Mouse (Mus musculus): ENCODE data around the gene Syna.
A peak's percentile ranks its signal among the peaks of the same experiment; 100 is the strongest.

The Syna gene

DNA sequence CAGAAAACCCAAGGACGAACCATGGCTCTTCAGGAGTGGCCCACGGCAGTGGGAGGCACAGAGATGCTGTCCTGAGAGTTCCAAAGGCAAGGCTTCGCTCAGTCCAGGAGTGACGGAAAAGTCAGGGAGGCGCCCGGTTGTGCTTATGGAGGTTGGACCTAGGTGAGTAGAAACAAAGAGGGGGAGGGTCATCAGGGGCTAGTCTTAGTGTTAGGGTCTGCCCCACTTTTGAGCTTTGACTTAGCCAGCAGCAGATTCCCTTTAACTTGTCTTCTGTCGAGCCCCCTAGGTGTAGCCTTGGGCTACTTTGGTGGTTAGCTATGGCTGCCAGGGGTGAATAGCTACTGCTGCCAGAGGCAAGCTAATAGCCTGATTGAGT, at the start of gene Syna:
TSS of gene Syna (minus strand) at position 101 of the 379 bp plus-strand sequence.
- DNase-seq: no peak

DNA sequence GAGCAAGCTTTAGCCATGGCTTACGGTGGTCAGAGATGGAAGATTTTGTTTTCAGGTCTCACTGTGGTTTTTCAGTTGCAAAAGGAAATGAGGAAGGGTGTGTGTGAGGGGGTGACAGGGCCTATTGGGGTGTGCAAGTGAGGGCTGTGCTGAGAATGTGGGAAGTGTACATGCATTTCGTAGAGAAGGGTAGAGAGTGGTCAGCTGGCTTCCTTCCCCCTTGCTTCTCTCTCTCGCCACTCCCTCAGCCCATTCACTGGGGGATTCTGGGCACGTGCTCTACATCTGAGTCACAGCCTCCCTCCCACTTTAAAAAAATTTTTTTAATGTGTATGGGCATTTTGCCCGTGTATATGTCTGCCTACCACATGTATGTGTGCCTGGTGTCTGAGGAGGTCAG, 47.1 kb upstream of the Syna start:
- no peak for DNase-seq

DNA sequence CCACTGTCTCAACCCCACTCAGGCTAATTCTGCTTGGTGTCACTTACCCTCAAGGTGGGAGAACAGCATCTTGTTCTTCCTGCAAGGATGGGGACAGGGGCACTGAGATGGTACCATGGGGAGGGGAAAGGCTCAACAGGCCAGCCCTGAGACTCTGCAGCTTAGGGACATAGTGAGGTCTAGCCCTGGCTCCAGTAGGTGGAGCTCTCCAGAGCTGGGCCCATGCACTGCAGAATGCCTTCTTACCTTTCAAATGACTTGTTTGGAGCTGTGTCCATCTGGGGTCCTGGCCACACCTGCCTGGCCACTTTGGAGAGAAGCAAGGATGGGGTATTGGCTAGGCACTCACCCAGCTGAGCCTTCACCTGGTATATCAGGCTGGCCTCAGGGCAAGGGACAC, 46.3 kb upstream of the Syna start:
- DNase-seq: no peak

DNA sequence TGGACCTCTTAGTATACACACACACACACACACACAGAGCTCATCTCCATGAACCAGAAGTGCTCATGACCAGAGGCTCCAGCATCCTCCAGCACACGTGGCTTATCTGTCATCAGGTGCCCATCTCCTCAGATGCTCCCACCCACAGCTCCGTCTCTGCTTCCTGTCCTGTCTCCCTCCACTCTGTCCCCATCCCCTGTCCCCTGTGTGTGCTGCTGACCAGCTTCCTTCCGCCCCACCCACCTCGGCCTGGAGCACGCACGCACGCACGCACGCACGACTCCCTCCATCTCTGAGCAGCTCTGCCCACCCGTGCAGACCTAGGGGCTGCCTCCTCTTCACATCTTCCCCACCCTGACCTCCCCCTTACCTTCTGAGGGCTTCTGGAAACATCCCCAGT, 44.4 kb upstream of the Syna start:
- DNase-seq: no peak

DNA sequence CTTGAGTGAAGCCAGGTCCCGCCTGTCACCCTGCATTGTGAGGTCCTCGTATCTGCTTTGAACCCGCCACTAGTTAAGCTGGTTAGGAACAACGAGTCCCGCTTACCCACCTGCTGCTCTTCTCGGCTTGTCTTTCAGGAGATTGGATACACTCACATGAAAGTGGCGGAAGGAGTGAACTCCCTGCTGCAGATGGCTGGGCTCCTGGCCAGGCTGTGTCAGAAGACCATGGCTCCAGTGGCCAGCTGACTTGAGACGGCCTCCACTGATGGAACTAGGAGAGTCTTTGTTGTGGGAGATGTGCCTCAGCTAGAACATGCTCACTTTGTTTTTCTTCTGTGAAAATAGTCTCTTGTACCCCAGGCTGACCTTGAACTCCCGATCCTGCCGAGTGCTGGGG, 37.7 kb upstream of the Syna start:
- DNase-seq: no peak

DNA sequence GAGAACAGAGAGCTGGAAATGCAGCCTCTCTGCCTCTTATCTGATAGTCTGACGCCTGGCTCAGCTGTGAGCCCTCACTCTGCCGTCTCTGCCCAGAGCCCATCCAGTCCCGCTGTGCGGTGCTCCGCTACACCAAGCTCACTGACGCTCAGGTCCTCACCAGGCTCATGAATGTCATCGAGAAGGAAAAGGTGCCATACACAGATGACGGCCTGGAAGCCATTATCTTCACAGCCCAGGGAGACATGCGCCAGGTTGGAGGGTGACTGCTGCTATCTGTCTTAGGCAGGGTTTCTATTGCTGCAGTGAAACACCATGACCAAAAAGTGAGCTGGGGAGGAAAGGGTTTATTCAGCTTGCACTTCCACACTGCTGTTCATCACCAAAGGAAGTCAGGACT, 33.1 kb upstream of the Syna start:
- no peak for DNase-seq

DNA sequence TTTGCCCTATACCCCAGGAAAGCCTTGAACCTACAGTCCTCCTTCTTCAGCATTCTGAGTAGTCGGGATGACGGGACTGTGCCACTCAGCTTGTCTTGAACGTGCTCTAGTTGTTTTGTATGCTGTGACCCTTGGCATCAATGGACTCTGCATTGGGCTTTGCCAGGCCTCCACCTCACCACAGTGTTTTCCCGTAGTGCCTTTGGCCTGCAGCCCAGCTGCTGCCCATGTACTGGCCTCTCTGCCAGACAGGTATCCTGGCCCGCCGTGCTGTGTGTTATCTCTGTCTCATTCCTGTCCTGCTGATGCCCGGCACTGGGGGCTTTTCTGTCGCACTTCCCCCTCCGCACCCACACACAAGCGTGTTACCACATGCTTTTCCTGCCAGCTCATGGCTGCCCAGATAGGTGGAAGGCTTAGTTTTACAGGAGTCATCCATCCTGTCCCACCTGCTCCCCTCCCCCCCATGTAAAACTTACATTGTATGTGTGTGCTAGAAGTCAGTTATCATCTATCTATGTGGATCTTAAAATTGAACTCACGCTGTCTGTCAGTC, 32.1 kb upstream of the Syna start:
- DNase-seq: peak; percentile 42

DNA sequence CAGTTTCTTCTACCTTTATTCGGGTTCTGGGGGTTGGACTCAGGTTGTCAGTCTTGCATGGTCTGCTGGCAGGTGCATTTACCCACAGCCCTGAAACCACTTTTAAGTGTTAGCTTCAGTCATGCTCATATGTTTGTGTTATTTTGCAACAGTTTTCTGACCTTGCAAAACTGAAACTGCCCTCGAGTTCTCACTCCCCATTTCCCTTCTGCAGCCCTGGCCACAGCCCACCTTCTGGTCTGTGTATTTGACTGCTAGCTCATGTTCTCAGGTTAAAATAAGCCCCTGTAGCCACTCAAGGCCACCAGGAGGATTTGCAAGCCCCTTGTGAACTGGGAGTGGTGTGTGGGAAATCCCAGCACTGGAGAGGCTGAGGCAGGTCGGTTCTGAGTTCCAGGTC, 29.9 kb upstream of the Syna start:
- DNase-seq: no peak

DNA sequence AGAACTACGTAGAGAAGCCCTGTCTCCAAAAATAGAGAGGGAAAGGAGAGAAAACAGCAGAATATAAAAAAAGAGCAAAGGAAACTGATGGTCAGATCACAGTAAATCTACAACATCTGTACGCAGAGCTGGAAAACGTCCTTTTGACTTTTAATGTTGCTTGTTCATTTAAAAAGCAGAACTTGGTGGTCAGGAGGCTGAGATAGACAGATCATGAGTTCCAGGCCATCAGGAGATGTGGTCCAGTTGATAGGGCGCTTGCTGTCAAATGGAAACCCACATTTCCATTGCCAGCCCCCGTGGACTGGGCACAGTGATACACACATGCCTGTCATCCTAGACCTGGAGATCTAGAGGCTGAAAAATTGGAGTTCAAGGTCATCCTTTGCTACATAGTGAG, 24.8 kb upstream of the Syna start:
- DNase-seq: no peak

DNA sequence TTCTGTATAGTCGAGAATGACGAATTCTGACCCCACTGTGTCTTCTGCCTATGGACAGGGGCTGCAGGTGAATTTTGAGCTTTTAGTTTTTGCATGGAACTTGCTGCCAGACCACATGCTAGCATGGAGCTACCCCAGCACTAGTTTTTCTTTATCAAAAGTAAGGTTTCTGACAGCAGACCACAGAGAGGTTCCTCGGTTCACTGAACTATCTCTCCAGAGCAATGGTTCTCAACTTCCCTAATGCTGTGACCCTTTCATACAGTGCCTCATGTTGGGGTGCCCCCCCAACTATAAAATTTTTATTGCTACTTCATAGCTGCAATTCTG, 23.9 kb upstream of the Syna start:
- no peak for DNase-seq

DNA sequence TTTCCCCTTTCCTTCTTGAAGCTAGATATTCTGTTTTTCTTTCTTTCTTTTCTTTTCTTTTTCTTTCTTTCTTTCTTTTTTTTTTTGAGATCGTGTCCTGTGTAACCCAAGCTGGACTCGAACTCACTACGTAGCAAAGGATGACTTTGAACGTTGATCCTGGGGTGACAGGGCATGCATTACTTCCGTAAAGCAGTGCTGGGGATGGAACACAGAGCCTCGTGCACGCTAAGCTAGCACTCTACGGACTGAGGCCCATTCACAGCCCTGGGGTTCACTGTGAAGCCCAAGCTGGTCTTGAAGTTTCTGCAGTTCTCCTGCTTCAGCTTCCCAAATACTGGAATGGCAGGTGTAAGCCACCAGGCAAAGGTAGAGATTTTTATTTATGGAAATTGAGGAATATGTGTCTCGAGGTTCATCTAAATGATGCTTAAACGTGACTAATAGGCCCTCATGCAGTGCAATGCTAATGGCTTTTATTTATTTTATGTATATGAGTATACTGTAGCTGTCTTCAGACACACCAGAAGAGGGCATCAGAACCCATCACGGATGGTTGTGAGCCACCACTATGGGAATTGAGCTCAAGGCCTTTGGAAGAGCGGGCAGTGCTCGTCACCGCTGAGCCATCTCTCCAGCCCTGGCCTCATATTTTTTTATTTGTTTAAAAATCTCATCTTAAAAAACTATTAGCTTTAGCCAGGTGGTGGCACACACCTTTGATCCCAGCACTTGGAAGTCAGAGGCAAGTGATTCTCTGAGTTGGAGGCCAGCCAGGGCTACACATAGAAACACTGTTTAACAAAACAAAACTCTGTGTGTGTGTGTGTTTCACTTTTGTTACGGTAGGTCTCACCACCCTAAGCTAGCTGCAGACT, 23.3 kb upstream of the Syna start:
- DNase-seq: peak; percentile 39

DNA sequence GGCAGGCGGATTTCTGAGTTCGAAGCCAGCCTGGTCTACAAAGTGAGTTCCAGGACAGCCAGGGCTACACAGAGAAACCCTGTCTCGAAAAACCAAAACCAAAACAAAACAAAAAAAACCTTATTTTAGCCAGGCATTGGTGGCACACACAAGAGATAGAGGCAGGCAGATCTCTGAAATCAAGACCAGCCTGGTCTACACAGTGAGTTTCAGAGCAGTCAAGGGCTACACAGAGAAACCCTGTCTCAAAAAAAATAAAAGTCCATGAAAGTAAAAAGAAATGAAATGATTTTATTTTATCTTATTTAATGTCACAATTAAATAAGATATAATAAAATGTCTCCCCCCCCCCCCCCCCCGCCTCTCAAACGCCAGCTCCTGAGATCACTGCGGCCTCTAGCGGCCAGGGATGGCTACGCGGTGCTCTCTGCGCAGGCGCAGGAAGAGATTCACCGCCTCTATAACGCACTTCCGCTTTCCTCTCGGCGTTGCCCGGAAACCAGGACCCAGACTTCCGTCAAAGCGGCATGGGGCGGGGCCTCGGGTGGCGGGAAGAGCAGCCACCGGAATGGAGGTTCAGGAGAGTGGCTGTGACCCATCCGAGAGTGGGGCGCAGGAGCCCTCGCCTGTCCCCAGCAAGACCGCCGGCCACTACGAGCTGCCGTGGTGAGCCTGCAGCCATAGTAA, 22.4 kb upstream of the Syna start:
- peak; percentile 97 for DNase-seq

DNA sequence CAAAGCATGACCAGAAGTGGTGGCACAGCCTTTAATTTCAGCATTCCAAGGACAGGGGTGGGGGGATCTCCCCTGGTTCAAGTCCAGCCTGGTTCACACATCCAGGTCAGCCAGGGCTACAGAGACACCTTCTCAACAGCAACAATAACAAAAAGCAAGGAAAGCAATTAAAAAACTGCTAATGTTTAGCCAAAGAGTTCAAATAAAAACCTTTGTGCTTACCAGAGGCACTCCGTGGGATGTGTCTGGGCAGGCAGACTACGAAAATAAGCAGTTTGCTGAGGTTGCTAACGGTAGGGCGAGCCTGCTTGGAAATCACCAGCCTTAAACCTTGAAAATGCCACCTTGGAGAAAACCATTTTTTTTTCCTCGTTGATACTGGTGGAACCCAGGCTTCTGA, 21.2 kb upstream of the Syna start, which contains the start of gene Rfc2:
TSS of gene Rfc2 (plus strand) at position 221 of the 400 bp plus-strand sequence.
- peak; percentile 80 for DNase-seq

DNA sequence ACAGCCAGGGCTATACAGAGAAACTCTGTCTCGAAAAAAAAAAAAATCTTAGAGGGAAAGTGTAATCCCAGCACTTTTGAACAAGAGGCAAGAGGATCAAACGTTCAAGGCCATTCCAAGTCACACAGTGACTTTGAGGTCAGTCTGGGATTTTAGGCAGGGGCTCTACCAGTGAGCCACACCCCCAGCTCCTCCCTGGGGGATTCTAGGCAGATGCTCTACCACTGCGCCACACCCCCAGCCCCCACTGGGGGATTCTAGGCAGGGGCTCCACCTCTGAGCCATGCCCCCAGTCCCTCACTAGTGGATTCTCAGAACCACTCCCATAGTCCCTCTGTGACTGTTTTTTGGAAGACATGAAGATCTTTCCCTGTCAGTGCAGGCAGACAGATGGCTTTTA, 19.2 kb upstream of the Syna start:
- no peak for DNase-seq

DNA sequence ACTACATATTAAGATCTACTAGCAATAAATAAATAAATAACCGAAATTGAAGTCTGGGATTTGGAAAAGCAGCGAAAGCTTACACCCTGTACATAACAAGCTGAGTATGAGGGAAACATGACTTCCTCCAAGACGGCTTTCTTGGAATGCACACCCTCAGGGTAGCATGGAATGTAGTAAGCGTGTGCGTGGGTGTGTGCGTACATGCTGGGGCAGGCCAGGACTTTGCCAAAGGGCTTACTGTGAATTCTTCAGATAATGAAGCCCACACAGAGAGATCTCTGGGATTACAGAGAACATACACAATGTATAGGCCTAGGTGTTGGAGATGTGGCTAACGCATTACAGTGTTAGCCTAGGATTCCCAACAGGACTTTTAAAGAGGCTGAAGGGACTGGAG, 17.6 kb upstream of the Syna start:
- DNase-seq: no peak

DNA sequence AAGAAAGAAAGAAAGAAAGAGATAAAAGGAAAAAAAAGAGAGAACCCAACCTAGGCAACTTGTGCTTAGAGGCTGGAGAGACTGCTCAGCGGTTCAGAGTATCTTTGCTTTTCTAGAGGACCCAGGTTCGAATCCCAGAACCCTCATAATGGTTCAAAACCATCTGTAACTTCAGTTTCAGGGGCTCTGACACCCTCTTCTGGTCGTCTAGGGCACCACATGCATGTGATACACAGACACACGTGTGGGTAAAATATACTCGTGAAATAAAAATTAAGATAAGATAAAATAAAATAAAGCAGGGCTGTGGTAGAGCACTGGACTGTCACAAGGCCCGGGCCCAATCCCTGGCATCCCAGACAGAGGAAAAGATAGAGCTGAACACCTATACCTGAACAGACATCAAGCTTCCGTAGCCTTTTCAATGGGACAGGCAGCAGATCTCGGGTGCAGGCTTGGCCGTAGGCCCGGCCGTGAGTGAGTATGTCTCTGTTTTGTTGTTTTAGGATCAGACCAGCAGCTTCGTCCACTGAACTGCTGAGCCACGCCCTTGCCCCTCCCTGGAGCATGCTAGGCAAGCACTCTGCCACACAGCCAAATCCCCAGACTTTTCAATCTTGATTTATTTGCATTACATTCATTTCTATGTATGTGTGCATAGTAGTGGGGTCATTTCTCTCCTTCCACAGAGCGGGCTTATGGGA, 16.7 kb upstream of the Syna start:
- DNase-seq: no peak

DNA sequence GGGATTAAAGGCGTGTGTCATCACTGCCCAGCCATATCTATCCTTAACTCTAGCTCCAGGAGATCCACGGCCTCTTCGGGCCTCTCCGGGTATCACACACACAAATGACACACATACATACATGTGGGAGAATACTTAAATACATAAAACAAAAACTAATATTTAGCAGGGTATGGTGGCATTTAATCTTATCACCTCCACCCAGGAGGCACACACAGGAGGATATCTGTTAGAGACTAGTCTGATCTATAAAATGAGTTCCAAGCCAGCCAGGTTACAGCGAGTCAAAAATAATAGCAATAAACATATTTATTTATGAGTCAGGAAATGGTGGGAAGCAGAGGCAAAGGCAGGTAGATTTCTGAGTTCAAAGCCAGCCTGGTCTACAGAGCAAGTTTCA, 15.9 kb upstream of the Syna start:
- DNase-seq: no peak

DNA sequence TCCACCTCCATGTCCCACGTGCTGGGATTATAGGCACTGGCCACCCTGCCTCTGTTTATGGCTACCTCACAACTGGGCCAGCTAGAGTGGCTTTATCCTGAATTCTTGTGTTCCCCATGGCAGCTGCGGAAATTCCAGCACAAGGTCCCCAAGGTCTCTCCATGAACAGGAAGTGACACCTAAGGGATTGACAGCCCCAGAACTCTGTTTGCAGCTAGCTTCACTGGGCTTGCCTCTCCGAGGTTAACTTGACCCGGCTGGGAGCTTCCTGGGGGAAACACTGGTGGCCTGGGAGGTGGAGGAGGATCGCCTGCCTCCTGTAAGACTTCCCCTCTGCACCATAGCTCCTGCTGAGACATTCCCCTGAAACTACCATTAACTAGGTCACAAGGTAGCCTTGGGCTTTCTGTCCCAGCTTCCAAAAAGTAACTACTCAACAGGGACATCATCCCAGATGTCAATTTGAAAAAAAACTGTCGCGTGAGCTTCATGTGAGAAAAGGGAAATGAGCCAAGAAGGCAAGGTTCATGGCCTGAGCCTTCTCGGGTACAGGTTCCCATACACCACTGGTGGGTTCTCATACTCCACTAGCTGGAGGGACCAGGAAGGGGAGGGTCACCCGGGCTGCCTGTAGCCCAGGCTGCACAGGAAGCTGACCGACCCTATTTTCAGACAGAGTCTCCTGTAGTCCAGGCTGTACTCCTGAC, 12.7 kb upstream of the Syna start:
- peak; percentile 67 for DNase-seq

DNA sequence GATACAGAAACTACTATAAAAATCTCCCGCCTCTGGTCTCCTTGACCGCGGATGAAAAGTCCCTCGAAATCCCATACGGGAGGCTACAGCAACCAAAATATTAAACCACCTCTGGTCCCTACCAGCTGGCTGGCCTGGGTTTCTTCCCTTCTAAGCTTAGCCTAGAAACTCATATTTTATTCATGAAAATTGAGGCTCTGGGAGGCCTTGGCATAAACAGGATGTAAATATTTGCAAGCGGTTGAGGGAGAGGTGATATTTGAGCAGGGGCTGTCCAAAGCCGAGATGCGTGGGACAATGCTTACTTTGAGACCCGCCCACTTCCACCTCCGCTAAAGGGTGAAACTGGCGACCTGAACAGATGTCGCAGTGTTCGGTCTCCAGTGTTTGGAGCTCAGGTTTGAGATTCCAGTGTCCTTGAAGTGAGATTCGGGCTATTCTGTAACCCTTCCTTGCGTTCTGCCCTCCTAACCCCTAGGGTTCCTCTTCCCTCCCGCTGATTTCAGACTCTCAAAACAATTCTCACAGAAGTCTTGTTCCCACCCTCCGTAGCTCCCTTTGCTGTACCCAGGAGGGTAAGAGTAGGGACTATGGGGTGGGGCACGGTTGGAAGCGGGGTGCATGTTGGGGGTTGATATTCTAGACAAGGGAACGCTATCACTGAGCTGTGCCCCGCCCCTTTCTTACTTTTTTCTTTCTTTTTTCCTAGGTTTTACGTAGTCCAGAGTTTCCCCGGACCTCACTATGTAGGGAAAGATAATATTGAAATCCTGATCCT, 11.9 kb upstream of the Syna start:
- DNase-seq: peak; percentile 83

DNA sequence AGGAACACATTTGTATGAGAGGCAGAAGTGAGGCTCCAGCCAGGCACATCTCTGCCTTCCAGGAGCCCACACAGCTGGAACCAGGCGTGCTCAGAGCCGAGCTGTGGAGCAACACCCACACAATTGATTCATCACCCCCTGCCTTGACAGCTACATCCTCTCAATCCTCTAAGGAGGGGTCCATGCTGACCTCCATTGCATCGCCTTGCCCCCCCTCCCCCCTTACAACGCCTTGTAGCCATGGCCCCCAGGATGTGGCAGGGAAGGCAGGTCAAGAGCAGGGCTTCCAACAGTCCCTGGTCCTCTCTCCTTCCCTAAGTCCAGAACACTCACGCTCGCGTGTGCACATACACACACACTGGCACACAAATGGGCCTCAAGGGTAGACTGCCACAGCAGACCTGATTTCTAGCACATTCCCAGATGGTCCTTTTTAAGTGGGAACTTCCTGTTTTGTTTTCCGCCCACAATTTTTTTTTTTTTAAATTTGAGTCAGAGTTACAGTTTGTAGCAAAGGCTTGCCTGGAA, 9.1 kb upstream of the Syna start:
- no peak for DNase-seq

DNA sequence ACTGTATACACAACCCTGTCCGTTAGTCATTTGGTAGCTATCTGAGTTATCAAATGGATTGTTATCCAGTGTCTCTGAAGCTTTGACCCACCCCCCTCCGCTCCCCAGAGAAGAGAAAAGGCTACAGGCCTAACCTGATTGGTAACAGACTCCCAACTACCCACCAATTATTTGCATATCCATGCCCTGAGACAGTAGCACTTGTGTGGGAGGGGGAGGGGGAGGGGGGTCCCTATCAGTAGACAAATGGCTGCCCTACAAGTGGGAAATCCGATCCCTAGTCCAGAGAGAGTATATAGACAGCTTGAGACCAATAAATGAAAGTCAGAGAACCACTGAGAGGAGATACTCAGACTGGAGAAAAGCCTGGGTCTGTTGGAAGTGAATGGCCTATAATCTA, 8.1 kb upstream of the Syna start:
- DNase-seq: no peak

DNA sequence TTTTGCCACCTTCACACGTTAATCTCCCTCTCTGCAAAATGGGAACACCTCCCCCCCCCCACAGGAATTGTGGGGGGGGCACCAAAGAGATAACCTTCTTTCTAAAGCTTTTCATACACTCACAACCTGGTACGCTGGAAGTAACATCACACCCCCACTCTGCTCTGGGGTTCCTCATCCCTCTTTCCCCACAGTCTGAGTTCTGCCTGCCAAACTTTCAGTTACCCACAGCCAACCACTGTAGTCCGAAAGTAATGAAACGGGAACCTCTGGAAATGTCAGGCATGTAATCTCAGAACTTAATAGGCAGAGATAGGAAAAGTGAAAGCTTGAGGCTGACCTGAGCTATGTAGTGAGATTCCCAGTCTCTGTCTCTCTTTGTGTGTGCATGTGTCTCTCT, 7.5 kb upstream of the Syna start:
- DNase-seq: no peak

All from kidney, adult 9 months (tissue).